Mouse (Mus musculus) thymus, postnatal 25 days (tissue): Measurements from ENCODE around the gene Slc35c1.
"Not testable (repeated sequence)": the region's sequence is repeated elsewhere in the genome, so short reads cannot be mapped to it uniquely, and the experiment has no call there.

ENCODE experiments used
- DNase-seq: peaks from one replicate; pipeline ENCODE4 v3.0.0; 2022

The Slc35c1 gene

DNA sequence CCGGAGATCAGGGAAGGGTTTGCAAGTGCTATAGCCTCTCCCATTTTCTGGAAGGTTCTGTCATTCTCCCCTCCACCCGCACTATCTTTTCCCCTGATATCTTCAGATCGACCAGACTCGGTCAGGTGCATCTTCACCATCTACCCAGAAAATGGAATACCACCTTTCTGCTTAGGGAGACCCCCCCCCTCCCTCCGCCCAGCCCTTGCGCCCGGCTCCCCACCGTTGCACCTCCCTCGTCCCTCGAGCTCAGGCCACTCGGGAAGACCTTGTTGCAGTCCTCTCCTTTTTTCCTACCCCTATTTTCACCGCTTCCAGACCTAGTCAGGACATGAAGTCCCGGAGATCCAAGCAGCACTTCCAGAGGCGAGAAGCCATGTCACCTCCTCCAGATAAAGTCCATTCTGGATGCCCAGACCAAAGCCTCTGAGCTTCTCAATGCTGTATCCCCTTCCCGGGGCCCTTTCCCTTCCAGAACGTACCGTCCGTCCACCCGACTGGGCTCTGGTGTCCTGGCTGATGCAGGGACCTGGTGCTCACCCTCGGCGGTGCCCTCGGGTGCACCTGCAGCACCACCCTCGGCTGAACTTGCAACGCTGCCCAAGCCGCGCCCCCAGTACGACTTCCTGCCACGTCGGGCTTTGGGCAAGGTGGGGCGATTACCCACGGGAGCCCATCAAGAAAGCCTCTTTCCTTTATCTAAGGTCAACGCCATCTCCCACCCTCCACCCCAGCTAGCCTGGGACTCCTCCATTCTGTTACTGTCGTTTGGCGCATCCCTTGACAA lies at the start of gene Slc35c1:
Gene Slc35c1 (minus strand): TSS at position 618 of the 787 bp plus-strand sequence.
- peak; percentile 77 for DNase-seq

- no peak for DNase-seq
Measured at GRCm38 (mm10) chr2:92505291-92505690, 45.0 kb upstream of the Slc35c1 start.

GRCm38 (mm10) chr2:92503421-92503820 lies 43.1 kb upstream of the Slc35c1 start:
- DNase-seq, result no peak

GRCm38 (mm10) chr2:92499701-92500322 lies 39.5 kb upstream of the Slc35c1 start:
- no peak for DNase-seq

- DNase-seq, result no peak
Measured at GRCm38 (mm10) chr2:92497112-92497511, 36.8 kb upstream of the Slc35c1 start.

DNA sequence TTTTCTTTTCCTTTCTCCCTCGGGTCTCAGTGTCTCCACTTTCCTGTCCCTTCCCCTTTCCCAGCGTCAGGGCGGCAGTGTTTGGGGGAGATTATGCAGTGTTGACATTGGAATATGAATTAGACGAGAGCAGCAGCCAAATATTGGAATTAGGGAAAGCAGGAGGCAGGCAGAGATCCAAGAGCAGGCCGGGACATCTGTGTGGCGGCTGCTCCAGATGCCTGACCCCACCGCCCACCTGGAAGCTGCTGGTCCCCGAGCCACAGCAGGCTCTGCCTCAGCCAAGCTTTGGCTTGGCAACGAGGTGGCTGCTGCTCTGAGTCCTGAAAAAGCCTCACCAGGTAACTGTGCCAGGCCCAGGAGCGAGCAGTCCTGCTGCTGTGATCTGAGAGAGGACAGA lies 36.3 kb upstream of the Slc35c1 start:
- DNase-seq, result no peak

GRCm38 (mm10) chr2:92494956-92495355 lies 34.6 kb upstream of the Slc35c1 start:
- no peak for DNase-seq

GRCm38 (mm10) chr2:92494423-92494822 lies 34.1 kb upstream of the Slc35c1 start:
- DNase-seq, result peak; percentile 16

GRCm38 (mm10) chr2:92493656-92494390 lies 33.5 kb upstream of the Slc35c1 start:
- DNase-seq, result no peak

DNA sequence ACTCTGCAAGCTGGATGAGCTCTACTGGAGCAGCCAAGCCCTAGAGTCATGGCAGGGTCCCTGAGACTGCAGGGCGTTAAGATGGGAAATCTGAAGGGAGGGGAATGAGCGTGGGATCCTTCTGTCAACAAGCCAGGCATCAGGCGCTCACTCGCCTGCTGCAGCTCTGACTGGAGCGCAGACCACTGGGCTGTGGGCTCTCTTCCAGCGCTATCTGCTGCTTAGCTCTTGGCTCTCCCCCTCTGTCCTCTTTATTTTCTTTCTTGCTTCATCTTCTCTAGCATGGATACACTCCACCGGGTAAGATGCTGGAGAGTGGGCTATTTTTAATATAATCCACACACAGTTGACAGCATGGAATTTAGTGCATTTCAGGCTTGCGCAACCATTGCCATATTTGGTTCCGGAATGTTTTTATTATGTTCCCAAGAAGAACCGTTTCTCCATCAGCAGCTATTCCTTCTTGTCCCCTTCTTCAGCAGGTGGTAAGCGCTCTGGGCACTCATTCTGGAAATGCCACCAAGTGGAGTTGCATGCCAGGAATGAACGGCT lies 31.7 kb upstream of the Slc35c1 start:
- DNase-seq, result no peak

- DNase-seq, result no peak
Measured at GRCm38 (mm10) chr2:92490541-92490940, 30.2 kb upstream of the Slc35c1 start.

DNA sequence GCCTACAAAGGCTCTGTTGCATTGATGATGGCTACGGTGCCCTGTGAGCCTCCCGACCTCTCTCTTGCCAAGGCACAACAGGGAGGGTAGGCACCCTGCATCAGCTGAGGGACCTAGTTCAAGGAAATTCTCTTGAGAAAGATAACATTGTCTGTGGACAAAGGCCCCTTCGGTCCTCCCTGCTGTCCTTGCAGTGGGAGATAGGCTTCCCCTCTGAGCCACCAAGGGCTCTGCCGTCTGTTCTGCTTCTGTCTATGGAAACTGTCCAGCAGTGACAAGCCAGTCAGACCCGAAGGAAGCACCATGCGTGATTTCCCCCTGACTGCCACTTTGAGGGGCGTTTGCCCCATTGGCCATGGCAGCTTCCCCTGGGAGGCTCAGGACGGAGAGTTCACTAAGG lies 27.5 kb upstream of the Slc35c1 start:
- no peak for DNase-seq

DNA sequence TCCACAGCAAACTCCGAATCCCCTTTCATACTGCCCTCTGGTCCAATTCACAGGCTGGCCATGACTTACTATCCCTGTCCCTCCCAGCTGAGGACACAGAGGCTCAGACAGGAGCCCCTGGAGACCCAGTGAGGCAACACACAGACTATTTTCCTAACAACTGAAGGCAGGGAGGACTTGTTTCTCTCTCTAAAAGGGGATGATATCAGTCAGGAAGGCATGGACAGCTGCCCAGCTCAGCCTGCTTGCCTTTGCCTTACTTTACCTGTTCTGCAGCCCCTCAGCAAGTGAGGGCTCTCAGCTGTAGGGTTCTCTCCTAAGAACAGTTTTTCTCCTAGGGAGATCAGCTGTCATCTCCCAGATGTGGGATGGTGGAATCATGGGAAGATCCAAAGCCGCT lies 26.6 kb upstream of the Slc35c1 start:
- no peak for DNase-seq

- DNase-seq, result peak; percentile 89
Measured at GRCm38 (mm10) chr2:92486403-92486802, 26.1 kb upstream of the Slc35c1 start.

DNA sequence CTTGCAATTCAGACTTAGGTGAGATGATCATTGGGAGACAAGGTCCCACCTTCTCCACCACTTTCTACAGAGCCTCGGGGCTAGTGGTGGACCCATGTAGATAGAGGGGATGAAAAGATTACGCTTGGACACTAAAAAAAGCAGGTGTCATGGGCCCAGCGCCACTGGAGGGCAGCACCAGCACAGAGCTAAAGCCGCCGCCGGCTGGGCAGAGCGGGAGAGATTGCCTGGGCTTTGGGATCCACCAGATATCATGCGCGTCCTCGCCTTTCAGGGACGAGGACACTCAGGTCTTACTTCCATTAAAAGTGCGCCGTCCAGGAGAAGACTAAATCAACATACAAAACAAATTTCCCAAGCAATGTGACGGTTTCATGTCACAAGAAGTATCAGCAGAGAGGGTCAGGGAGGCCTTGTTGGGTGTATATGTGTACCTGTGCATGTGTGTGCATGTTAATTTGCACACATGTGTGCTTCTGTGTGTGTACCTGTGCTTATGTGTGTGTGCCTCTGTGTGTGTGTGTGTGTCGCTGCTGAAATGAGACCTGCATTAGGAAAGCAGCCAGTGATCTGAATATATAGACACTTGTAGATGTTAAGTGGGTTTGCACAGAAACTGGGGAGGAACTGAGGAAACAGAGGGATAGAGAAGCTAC lies 25.4 kb upstream of the Slc35c1 start:
- DNase-seq, result peak; percentile 68

- peak; percentile 45 for DNase-seq
Measured at GRCm38 (mm10) chr2:92484256-92485025, 24.1 kb upstream of the Slc35c1 start.

GRCm38 (mm10) chr2:92483505-92483904 lies 23.2 kb upstream of the Slc35c1 start:
- no peak for DNase-seq

DNA sequence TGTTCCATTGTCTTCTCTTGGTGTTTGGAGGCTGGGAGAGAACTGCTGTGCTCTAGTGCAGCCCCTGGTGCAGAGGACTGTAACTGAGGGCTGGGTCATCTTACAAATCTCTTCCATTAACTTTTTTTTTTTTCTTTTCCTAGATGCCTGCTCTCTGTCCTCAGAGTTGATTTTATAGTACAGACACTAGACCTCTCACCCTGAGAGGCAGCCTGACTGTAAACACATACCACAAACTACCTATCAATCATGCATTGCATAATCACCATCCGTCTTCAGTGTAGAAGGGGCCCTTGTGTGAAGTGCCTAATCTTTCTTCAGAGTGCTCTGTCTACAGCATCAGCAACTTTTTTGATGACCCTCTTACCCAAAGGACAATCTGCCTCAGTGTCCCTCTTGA lies 22.2 kb upstream of the Slc35c1 start:
- no peak for DNase-seq

DNA sequence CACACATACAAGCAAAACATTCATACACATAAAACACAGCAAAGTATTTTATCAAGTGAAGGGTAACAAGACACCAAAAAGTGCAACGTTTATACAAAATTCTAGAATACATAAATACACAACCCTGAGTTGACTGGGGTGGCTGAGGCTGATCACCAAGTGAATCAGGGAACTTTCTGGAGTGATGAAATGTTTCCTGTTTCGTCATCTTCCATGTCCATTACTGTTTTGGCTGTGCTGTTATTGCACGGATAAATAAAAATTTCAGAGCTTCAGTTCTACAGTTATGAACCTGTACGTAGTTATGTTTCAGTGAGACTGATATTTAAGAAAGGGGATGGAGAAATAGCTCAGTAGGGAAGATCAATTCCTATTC lies 18.0 kb upstream of the Slc35c1 start:
- no peak for DNase-seq

- no peak for DNase-seq
Measured at GRCm38 (mm10) chr2:92477672-92478312, 17.5 kb upstream of the Slc35c1 start.

- DNase-seq, result not testable (repeated sequence)
Measured at GRCm38 (mm10) chr2:92476580-92476979, 16.2 kb upstream of the Slc35c1 start.

- no peak for DNase-seq
Measured at GRCm38 (mm10) chr2:92475711-92476110, 15.4 kb upstream of the Slc35c1 start.
